Mouse (Mus musculus) midbrain, embryonic 11.5 days (tissue): Measurements from ENCODE around the gene Mmrn2. TPM values are rescaled to one million over a fixed set of nuclear protein-coding genes. Genes with fewer than 3 reads are reported as not detected.

Experiments used
- ATAC-seq: fragments of 200-750 bp; cut with Nextera tagmentation; 2 replicates; pipeline ENCODE4 v1.8.0; 2017; ENCODE audit warnings: moderate TSS enrichment, moderate library complexity; ENCODE audit not compliant: low FRiP score
- DNase-seq: peaks from one replicate; pipeline ENCODE4 v3.0.0; 2015; ENCODE audit warnings: low spot score; ENCODE audit errors: missing footprints
- H3K27ac ChIP-seq: fragments of 300-500 bp; sonication (generic); 2 replicates; pipeline ENCODE4 v1.5.1; 2014; ENCODE audit warnings: low read depth, low read length
- H3K27me3 ChIP-seq: fragments of 300-500 bp; sonication (generic); 2 replicates; pipeline ENCODE4 v1.6.1; 2014; ENCODE audit warnings: mild to moderate bottlenecking, low read length, moderate library complexity, mixed read lengths; ENCODE audit not compliant: control insufficient read depth, insufficient read depth
- H3K36me3 ChIP-seq: fragments of 300-500 bp; sonication (generic); 2 replicates; pipeline ENCODE4 v1.6.1; 2014; ENCODE audit warnings: mild to moderate bottlenecking, low read length, moderate library complexity, mixed read lengths; ENCODE audit not compliant: control insufficient read depth, insufficient read depth
- H3K4me1 ChIP-seq: fragments of 300-500 bp; sonication (generic); 2 replicates; pipeline ENCODE4 v1.6.1; 2014; ENCODE audit warnings: low read length; ENCODE audit not compliant: control insufficient read depth, insufficient read depth
- H3K4me2 ChIP-seq: fragments of 300-500 bp; sonication (generic); 2 replicates; pipeline ENCODE4 v1.6.1; 2014; ENCODE audit warnings: mild to moderate bottlenecking, moderate library complexity
- H3K4me3 ChIP-seq: fragments of 300-500 bp; sonication (generic); 2 replicates; pipeline ENCODE4 v1.5.1; 2014; ENCODE audit warnings: low read depth, low read length
- H3K9ac ChIP-seq: fragments of 300-500 bp; sonication (generic); 2 replicates; pipeline ENCODE4 v1.6.1; 2014; ENCODE audit warnings: low read length
- H3K9me3 ChIP-seq: fragments of 300-500 bp; sonication (generic); 2 replicates; pipeline ENCODE4 v1.6.1; 2016; ENCODE audit warnings: low read length; ENCODE audit not compliant: control insufficient read depth
- WGBS: fragments of 180-500 bp; shearing (Covaris S2); extraction: QIAGEN DNeasy Blood & Tissue Kit; methylation state at CpG from one replicate; pipeline ENCODE4 v1.1.7; 2014; 5-methylcytosine and 5-hydroxymethylcytosine counted together
- polyA plus RNA-seq: library from polyadenylated mRNA; unstranded; fragments of >200 nt; fragmentation: Nextera tagmentation; extraction: Ambion mirVana; gene quantifications from 2 replicates; pipeline ENCODE4 v1.2.1, GENCODE M21; 2014

The Mmrn2 gene
- polyA plus RNA-seq, 1 experiment from 2014 or later: 4.7 TPM

- H3K4me1 ChIP-seq: no peaks in the 10 kb centered on the region
- no peak overlapping the region for H3K27ac ChIP-seq
- no peak overlapping the region for H3K9ac ChIP-seq
- DNase-seq: no peak
- H3K27me3 ChIP-seq: no peaks in the 10 kb centered on the region; the same call in 1 of the 2 replicates
- H3K9me3 ChIP-seq: no peaks in the 10 kb centered on the region
- 87% methylated on average over 2 of the region's 2 CpGs for WGBS
- H3K4me2 ChIP-seq: no peak overlapping the region
- no peak for ATAC-seq
- H3K4me3 ChIP-seq: no peak overlapping the region
- no peaks in the 10 kb centered on the region for H3K36me3 ChIP-seq
Measured at GRCm38 (mm10) chr14:34365147-34365507, 10.1 kb upstream of the Mmrn2 start.

- no peaks in the 10 kb centered on the region for H3K36me3 ChIP-seq
- DNase-seq (no peak), ATAC-seq (no peak)
- H3K4me3 ChIP-seq: no peak overlapping the region
- H3K9ac ChIP-seq: no peak overlapping the region
- no peak overlapping the region for H3K27ac ChIP-seq
- H3K27me3 ChIP-seq: no peaks in the 10 kb centered on the region
- 52% methylated on average over 3 of the region's 3 CpGs for WGBS
- H3K4me1 ChIP-seq: no peaks in the 10 kb centered on the region; the same call in 1 of the 2 replicates
- H3K4me2 ChIP-seq: no peak overlapping the region
- no peaks in the 10 kb centered on the region for H3K9me3 ChIP-seq
Measured at GRCm38 (mm10) chr14:34370203-34370602, 5.1 kb upstream of the Mmrn2 start.

- 88% methylated on average over 3 of the region's 3 CpGs for WGBS
- no peaks in the 10 kb centered on the region for H3K9me3 ChIP-seq
- DNase-seq: no peak
- H3K4me1 ChIP-seq: no peaks in the 10 kb centered on the region; the same call in 1 of the 2 replicates
- H3K4me3 ChIP-seq: no peak overlapping the region
- H3K36me3 ChIP-seq: no peaks in the 10 kb centered on the region
- H3K4me2 ChIP-seq: no peak overlapping the region
- ATAC-seq: no peak
- H3K27me3 ChIP-seq: no peaks in the 10 kb centered on the region
- no peak overlapping the region for H3K27ac ChIP-seq
- H3K9ac ChIP-seq: no peak overlapping the region
Measured at GRCm38 (mm10) chr14:34370921-34371320, 4.3 kb upstream of the Mmrn2 start.

- H3K9me3 ChIP-seq: no peaks in the 10 kb centered on the region
- no peak overlapping the region for H3K4me2 ChIP-seq
- no peaks in the 10 kb centered on the region; the same call in 1 of the 2 replicates for H3K4me1 ChIP-seq
- H3K9ac ChIP-seq: no peak overlapping the region
- no peaks in the 10 kb centered on the region for H3K36me3 ChIP-seq
- H3K27ac ChIP-seq: no peak overlapping the region
- H3K27me3 ChIP-seq: no peaks in the 10 kb centered on the region
- DNase-seq (no peak), ATAC-seq (no peak)
- no peak overlapping the region for H3K4me3 ChIP-seq
- WGBS: 87% methylated on average over 2 of the region's 2 CpGs
Measured at GRCm38 (mm10) chr14:34371763-34372162, 3.5 kb upstream of the Mmrn2 start.

GRCm38 (mm10) chr14:34372646-34373045, 2.6 kb upstream of the Mmrn2 start:
- H3K9me3 ChIP-seq: no peaks in the 10 kb centered on the region
- no peak overlapping the region for H3K4me2 ChIP-seq
- no peak overlapping the region for H3K4me3 ChIP-seq
- H3K27me3 ChIP-seq: no peaks in the 10 kb centered on the region
- H3K36me3 ChIP-seq: no peaks in the 10 kb centered on the region
- DNase-seq (no peak), ATAC-seq (peak; percentile 53; the same call in 1 of the 2 replicates)
- no peak overlapping the region for H3K27ac ChIP-seq
- no peaks in the 10 kb centered on the region; the same call in 1 of the 2 replicates for H3K4me1 ChIP-seq
- no peak overlapping the region for H3K9ac ChIP-seq
- 81% methylated on average over 6 of the region's 6 CpGs for WGBS

- ATAC-seq: no peak
- Histone ChIP-seq H3K4me2 (no peak overlapping the region), H3K27ac (no peak overlapping the region)
Measured at GRCm38 (mm10) chr14:34373581-34373980, 1.7 kb upstream of the Mmrn2 start.

GRCm38 (mm10) chr14:34374577-34374976, 688 bp upstream of the Mmrn2 start, which contains the start of gene Sncg:
Gene Sncg (minus strand): TSS chr14:34374789.
- Histone ChIP-seq H3K4me1 (no peaks in the 10 kb centered on the region; the same call in none of the 2 replicates), H3K9ac (no peak within 1 kb of the TSS), H3K27ac (no peak within 1 kb of the TSS), H3K4me2 (no peak within 1 kb of the TSS), H3K36me3 (no peaks in the 10 kb centered on the region), H3K4me3 (no peak within 1 kb of the TSS), H3K9me3 (no peaks in the 10 kb centered on the region), H3K27me3 (no peaks in the 10 kb centered on the region)
- WGBS: 77% methylated on average over 10 of the region's 10 CpGs
- no peak for DNase-seq
- ATAC-seq: no peak

More at GRCm38 (mm10) chr14:34373581-34373980, 1.7 kb upstream of the Mmrn2 start:
- Histone ChIP-seq H3K27me3 (no peaks in the 10 kb centered on the region), H3K9ac (no peak overlapping the region), H3K9me3 (no peaks in the 10 kb centered on the region), H3K36me3 (no peaks in the 10 kb centered on the region), H3K4me3 (no peak overlapping the region), H3K4me1 (no peaks in the 10 kb centered on the region; the same call in 1 of the 2 replicates)
- 78% methylated on average over 6 of the region's 6 CpGs for WGBS
- DNase-seq: no peak

GRCm38 (mm10) chr14:34375941-34376340, 676 bp downstream of the Mmrn2 start:
- no peaks in the 10 kb centered on the region; the same call in none of the 2 replicates for H3K4me1 ChIP-seq
- no peaks in the 10 kb centered on the region for H3K9me3 ChIP-seq
- DNase-seq (no peak), ATAC-seq (no peak)
- H3K36me3 ChIP-seq: no peaks in the 10 kb centered on the region
- WGBS: 84% methylated on average over 5 of the region's 5 CpGs
- H3K27ac ChIP-seq: no peak overlapping the region
- no peak overlapping the region for H3K9ac ChIP-seq
- no peak overlapping the region for H3K4me3 ChIP-seq
- no peak overlapping the region for H3K4me2 ChIP-seq
- no peaks in the 10 kb centered on the region for H3K27me3 ChIP-seq

- Histone ChIP-seq H3K4me1 (no peaks in the 10 kb centered on the region; the same call in none of the 2 replicates), H3K4me3 (no peak overlapping the region), H3K9me3 (no peaks in the 10 kb centered on the region), H3K4me2 (no peak overlapping the region), H3K36me3 (no peaks in the 10 kb centered on the region), H3K9ac (no peak overlapping the region), H3K27me3 (no peaks in the 10 kb centered on the region), H3K27ac (no peak overlapping the region)
- DNase-seq (no peak), ATAC-seq (no peak)
- 78% methylated on average over 4 of the region's 4 CpGs for WGBS
Measured at GRCm38 (mm10) chr14:34377121-34377520, 1.9 kb downstream of the Mmrn2 start.
